Mouse (Mus musculus) adrenal gland, postnatal 14 days (tissue): ENCODE measurements around the gene Liph. TPM values are rescaled to one million over a fixed set of nuclear protein-coding genes. Genes with fewer than 3 reads are reported as not detected.
"Not testable (repeated sequence)": the region's sequence is repeated elsewhere in the genome, so short reads cannot be mapped to it uniquely, and the experiment has no call there.

ENCODE experiments used
- DNase-seq: peaks from one replicate; pipeline ENCODE4 v3.0.0; 2021; ENCODE audit warnings: mixed read lengths
- long read RNA-seq, 2 experiments: library from polyadenylated mRNA; stranded (forward); transcript quantifications; one replicate each; pipeline ENCODE4 v2.0.0; 2021
- total RNA-seq: library from RNA; stranded (reverse); gene quantifications from 2 replicates; pipeline ENCODE4 v1.2.3, GENCODE M21; 2021

Gene Liph
- total RNA-seq = 0.63 and 0.75 TPM in 2 replicates
- long read RNA-seq, experiment 1 = 0 reads
- long read RNA-seq, experiment 2, partial matches to known transcripts = 0 of 1 reads
- long read RNA-seq, experiment 2, other reads (novel, unspliced or antisense) = 1 of 1 reads

GRCm38 (mm10) chr16:21995304-21995703, at the start of gene Liph:
Gene Liph (minus strand): TSS chr16:21995663.
- DNase-seq = peak; percentile 14

GRCm38 (mm10) chr16:22043830-22044229, 48.4 kb upstream of the Liph start:
- DNase-seq = no peak

- DNase-seq = no peak
These were observed 44.5 kb upstream of the Liph start for GRCm38 (mm10) chr16:22039978-22040377.

GRCm38 (mm10) chr16:22038554-22038953, 43.1 kb upstream of the Liph start:
- no peak for DNase-seq

GRCm38 (mm10) chr16:22027474-22027873, 32.0 kb upstream of the Liph start:
- no peak for DNase-seq

GRCm38 (mm10) chr16:22022122-22022521, 26.7 kb upstream of the Liph start:
- DNase-seq = peak; percentile 9

- no peak for DNase-seq
These were observed 20.1 kb upstream of the Liph start for GRCm38 (mm10) chr16:22015569-22015968.

GRCm38 (mm10) chr16:22009596-22009995, 14.1 kb upstream of the Liph start:
- DNase-seq = peak; percentile 66

GRCm38 (mm10) chr16:22009099-22009584, 13.7 kb upstream of the Liph start, which contains the start of gene Senp2:
Gene Senp2 (plus strand): TSS chr16:22009484.
- DNase-seq = peak; percentile 100

GRCm38 (mm10) chr16:22001606-22002005, 6.1 kb upstream of the Liph start:
- no peak for DNase-seq

GRCm38 (mm10) chr16:22001172-22001571, 5.7 kb upstream of the Liph start:
- DNase-seq = no peak

- peak; percentile 17 for DNase-seq
These were observed 4.7 kb upstream of the Liph start for GRCm38 (mm10) chr16:21999941-22000690.

GRCm38 (mm10) chr16:21998061-21998460, 2.6 kb upstream of the Liph start:
- DNase-seq = peak; percentile 54

GRCm38 (mm10) chr16:21996881-21997641, 1.6 kb upstream of the Liph start:
- DNase-seq = no peak

GRCm38 (mm10) chr16:21996402-21996801, 939 bp upstream of the Liph start:
- DNase-seq = no peak

- DNase-seq = no peak
These were observed 3.7 kb downstream of the Liph start for GRCm38 (mm10) chr16:21991774-21992173.

- DNase-seq = not testable (repeated sequence)
These were observed 4.6 kb downstream of the Liph start for GRCm38 (mm10) chr16:21990893-21991292.

- DNase-seq = no peak
These were observed 7.5 kb downstream of the Liph start for GRCm38 (mm10) chr16:21987956-21988355.

- no peak for DNase-seq
These were observed 9.3 kb downstream of the Liph start for GRCm38 (mm10) chr16:21986191-21986590.

GRCm38 (mm10) chr16:21984091-21984490, 11.4 kb downstream of the Liph start:
- no peak for DNase-seq

GRCm38 (mm10) chr16:21983581-21983980, 11.9 kb downstream of the Liph start:
- no peak for DNase-seq

- DNase-seq = no peak
These were observed 12.3 kb downstream of the Liph start for GRCm38 (mm10) chr16:21983146-21983545.

- no peak for DNase-seq
These were observed 18.1 kb downstream of the Liph start for GRCm38 (mm10) chr16:21977347-21977746.
